Mouse (Mus musculus) myocyte (in vitro differentiated cells): Measurements from ENCODE around the gene Abhd5.

ENCODE experiments used
- CEBPB ChIP-seq: IDR thresholded peaks from 2 replicates; pipeline ENCODE4 v1.6.1; 2011; ENCODE audit warnings: mild to moderate bottlenecking, moderate library complexity; ENCODE audit not compliant: poor library complexity, insufficient read depth, severe bottlenecking
- E2F4 ChIP-seq: IDR thresholded peaks from one replicate; pipeline ENCODE4 v1.6.1; 2011; ENCODE audit warnings: mild to moderate bottlenecking, control low read depth, moderate library complexity; ENCODE audit not compliant: insufficient read depth
- MAX ChIP-seq: IDR thresholded peaks from one replicate; pipeline ENCODE4 v1.6.1; 2011; ENCODE audit warnings: low read depth, mild to moderate bottlenecking, control low read depth
- MYOD1 ChIP-seq, 3 experiments: IDR thresholded peaks; one replicate each; pipeline ENCODE4 v1.6.1; 2011; ENCODE audit warnings: control low read depth in 2 of 3, low read depth in 2 of 3, mild to moderate bottlenecking in 2 of 3, moderate library complexity in 1 of 3; ENCODE audit not compliant: insufficient read length in 2 of 3, control insufficient read depth in 1 of 3
- MYOG ChIP-seq, 3 experiments: IDR thresholded peaks; one replicate each; pipeline ENCODE4 v1.6.1; 2011; ENCODE audit warnings: control low read depth in 2 of 3, low read depth in 2 of 3, mild to moderate bottlenecking in 2 of 3; ENCODE audit not compliant: insufficient read length in 2 of 3, control insufficient read depth in 1 of 3, insufficient read depth in 1 of 3
- POLR2A ChIP-seq: IDR thresholded peaks from one replicate; pipeline ENCODE4 v1.6.1; 2011; ENCODE audit warnings: low read depth, mild to moderate bottlenecking, control low read depth, moderate library complexity; ENCODE audit not compliant: insufficient read length
- POLR2AphosphoS2 ChIP-seq: IDR thresholded peaks from one replicate; pipeline ENCODE4 v1.6.1; 2011; ENCODE audit warnings: low read depth, control low read depth; ENCODE audit not compliant: insufficient read length
- SRF ChIP-seq: IDR thresholded peaks from one replicate; pipeline ENCODE4 v1.6.1; 2011; ENCODE audit warnings: low read depth; ENCODE audit not compliant: control insufficient read depth, insufficient read length
- TCF12 ChIP-seq: IDR thresholded peaks from one replicate; pipeline ENCODE4 v1.6.1; 2011; ENCODE audit warnings: mild to moderate bottlenecking, control low read depth; ENCODE audit not compliant: poor library complexity, insufficient read depth, severe bottlenecking
- USF1 ChIP-seq: IDR thresholded peaks from one replicate; pipeline ENCODE4 v1.6.1; 2011; ENCODE audit warnings: low read depth, mild to moderate bottlenecking, control low read depth, moderate library complexity

DNA sequence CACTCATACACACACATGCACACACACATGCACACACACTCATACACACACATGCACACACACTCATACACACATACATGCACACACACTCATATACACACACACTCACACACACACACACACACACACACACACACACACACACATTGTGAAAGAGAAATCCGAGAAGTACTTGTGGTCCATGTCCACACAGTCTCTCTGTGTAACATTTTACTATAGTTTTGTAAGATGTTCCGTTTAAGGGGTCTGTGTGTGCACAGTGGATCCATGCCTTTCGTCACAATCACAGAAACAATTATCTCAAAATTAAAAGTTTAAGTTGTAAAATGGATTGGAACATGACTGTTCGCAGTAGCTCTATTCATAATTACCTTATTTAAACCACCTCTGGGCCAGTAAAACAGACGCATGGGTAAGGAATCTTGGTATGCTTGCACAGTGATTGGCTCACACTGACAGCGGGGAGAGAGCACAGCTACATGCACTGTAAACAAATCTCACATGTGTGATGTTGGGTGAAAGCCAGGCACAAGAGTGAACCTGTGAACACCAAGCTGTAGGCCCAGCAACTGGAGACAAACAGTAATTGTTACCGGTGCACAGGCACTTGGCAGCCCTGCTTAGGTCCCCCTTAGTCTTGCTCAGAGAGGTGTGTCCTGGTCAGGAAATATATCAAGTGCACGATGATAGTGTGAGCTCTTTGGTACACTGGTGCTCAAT is 63.8 kb downstream of the Abhd5 start:
- TF ChIP-seq MYOG (IDR thresholded peaks at IDR 0.05; ENCODE audit: control insufficient read depth in 1 of 3, insufficient read depth in 1 of 3, insufficient read length in 2 of 3, low read depth in 2 of 3) (no peak), POLR2AphosphoS2 (no peak), POLR2A (no peak), SRF (no peak), USF1 (no peak), TCF12 (no peak), CEBPB (no peak), E2F4 (no peak), MAX (no peak), MYOD1 (IDR thresholded peaks at IDR 0.05; ENCODE audit: control insufficient read depth in 1 of 3, insufficient read length in 2 of 3, low read depth in 2 of 3) (no peak)
